In genomic region chr10:96720281-96720711, GRCm38 (mm10) we compare ENCODE assay signal across 10 mouse cellular contexts.
A peak's percentile ranks its signal among the peaks of the same experiment; 100 is the strongest.
DNase-seq lines count a peak whose midpoint lies in the region; ATAC-seq lines count a peak whose summit lies in the region.
"Had no signal": no experiment of that assay in that cellular context is flagged by ENCODE, and none has a peak within 500 bp of the region (broad histone marks: within the 10 kb centered on the region; RNA-seq: fewer than 3 reads in every experiment).

No protein-coding gene starts in this region.

- no peak overlapping the region for H3K4me3 ChIP-seq in hindbrain, embryonic 16.5 days (ENCODE audit: low read length)
- no peak overlapping the region for H3K4me3 ChIP-seq in hindbrain, embryonic 13.5 days
- H3K4me3 ChIP-seq: limb, embryonic 12.5 days had no signal

- no peak overlapping the region for H3K27ac ChIP-seq in hindbrain, embryonic 16.5 days (ENCODE audit: low read depth, low read length)
- no peak overlapping the region for H3K27ac ChIP-seq in hindbrain, embryonic 13.5 days
- H3K27ac ChIP-seq: limb, embryonic 12.5 days had no signal

- H3K4me2 ChIP-seq in hindbrain, embryonic 16.5 days (ENCODE audit: low read length), result no peak overlapping the region
- no peak overlapping the region for H3K4me2 ChIP-seq in hindbrain, embryonic 13.5 days
- H3K4me2 ChIP-seq: limb, embryonic 12.5 days had no signal

- peak; percentile 59 for ATAC-seq in hindbrain, embryonic 16.5 days
- no peak for ATAC-seq in hindbrain, embryonic 13.5 days (ENCODE audit: low FRiP score)

- H3K36me3 ChIP-seq in hindbrain, embryonic 16.5 days (ENCODE audit: control insufficient read depth, insufficient read depth, low read length), result no peaks in the 10 kb centered on the region
- H3K36me3 ChIP-seq in hindbrain, embryonic 13.5 days, result no peaks in the 10 kb centered on the region
- H3K36me3 ChIP-seq: limb, embryonic 12.5 days had no signal

- no peaks in the 10 kb centered on the region for H3K9me3 ChIP-seq in hindbrain, embryonic 16.5 days (ENCODE audit: control insufficient read depth, low read length)
- H3K9me3 ChIP-seq in hindbrain, embryonic 13.5 days, result no peaks in the 10 kb centered on the region
- H3K9me3 ChIP-seq: limb, embryonic 12.5 days had no signal

- 62% methylated on average over 7 of the region's 7 CpGs for WGBS in hindbrain, embryonic 16.5 days
- WGBS in hindbrain, embryonic 13.5 days, result 74% methylated on average over 7 of the region's 7 CpGs

- no peaks in the 10 kb centered on the region for H3K27me3 ChIP-seq in hindbrain, embryonic 16.5 days (replicated peaks; ENCODE audit: control insufficient read depth, insufficient read depth, low read length)
- no peaks in the 10 kb centered on the region for H3K27me3 ChIP-seq in hindbrain, embryonic 13.5 days
- H3K27me3 ChIP-seq: limb, embryonic 12.5 days had no signal

- peaks cover 4% of the 10 kb centered on the region for H3K4me1 ChIP-seq in hindbrain, embryonic 16.5 days (ENCODE audit: control insufficient read depth, insufficient read depth, low read depth, low read length)
- peaks cover 26% of the 10 kb centered on the region for H3K4me1 ChIP-seq in hindbrain, embryonic 13.5 days (replicated peaks)

- no peak overlapping the region for H3K9ac ChIP-seq in hindbrain, embryonic 16.5 days (ENCODE audit: low read depth, low read length)
- no peak overlapping the region for H3K9ac ChIP-seq in hindbrain, embryonic 13.5 days
- H3K9ac ChIP-seq: limb, embryonic 12.5 days had no signal

- DNase-seq in adrenal gland, postnatal 14 days, result peak; percentile 28
- no peak for DNase-seq in adrenal gland, adult 18-20 months (ENCODE audit: low spot score in 2 of 2)
- DNase-seq in right cerebral cortex, postnatal 14 days, result peak; percentile 42
- DNase-seq in right cerebral cortex, postnatal 25 days, result no peak
- peak; percentile 5 for DNase-seq in retina, postnatal 7 days (ENCODE audit: low read depth, low spot score)
- no peak for DNase-seq in thymus, postnatal 36 days
- DNase-seq: cerebellum, adult 11-12 months had no signal

Comparison
In these comparisons a context has a peak if more than half of its experiments do, and no peak if none do; other contexts are left out.
1. DNase-seq: peak in adrenal gland, postnatal 14 days (single experiment), right cerebral cortex, postnatal 14 days (single experiment) and retina, postnatal 7 days (single experiment); none in adrenal gland, adult 18-20 months (0 of 2), right cerebral cortex, postnatal 25 days (single experiment) and thymus, postnatal 36 days (0 of 2).